Mouse (Mus musculus) telencephalon, adult 2 months (tissue): ENCODE measurements around the gene Sema6b.

Source experiments
- DNase-seq: peaks from one replicate; pipeline ENCODE4 v3.0.0-alpha.2; 2011; ENCODE audit warnings: low read depth, low spot score

Gene Sema6b

GRCm38 (mm10) chr17:56139858-56140595 is at the start of gene Sema6b:
Sema6b (minus strand) TSS chr17:56140343.
- DNase-seq = peak; percentile 70

- no peak for DNase-seq
These were observed 45.4 kb upstream of the Sema6b start for GRCm38 (mm10) chr17:56185281-56186141.

GRCm38 (mm10) chr17:56183658-56184103 is 43.5 kb upstream of the Sema6b start, which contains the start of gene Mydgf:
Mydgf (minus strand) TSS chr17:56183920.
- peak; percentile 80 for DNase-seq

GRCm38 (mm10) chr17:56182975-56183657 is 43.0 kb upstream of the Sema6b start:
- no peak for DNase-seq

- no peak for DNase-seq
These were observed 35.3 kb upstream of the Sema6b start for GRCm38 (mm10) chr17:56175416-56175815.

- no peak for DNase-seq
These were observed 33.4 kb upstream of the Sema6b start for GRCm38 (mm10) chr17:56173401-56174046.

- DNase-seq = no peak
These were observed 31.7 kb upstream of the Sema6b start for GRCm38 (mm10) chr17:56171881-56172280.

GRCm38 (mm10) chr17:56171456-56171855 is 31.3 kb upstream of the Sema6b start:
- DNase-seq = no peak

- no peak for DNase-seq
These were observed 30.5 kb upstream of the Sema6b start for GRCm38 (mm10) chr17:56170636-56171035.

- DNase-seq = no peak
These were observed 29.7 kb upstream of the Sema6b start for GRCm38 (mm10) chr17:56169830-56170229.

GRCm38 (mm10) chr17:56165671-56166070 is 25.5 kb upstream of the Sema6b start:
- DNase-seq = no peak

GRCm38 (mm10) chr17:56164510-56164909 is 24.4 kb upstream of the Sema6b start:
- DNase-seq = no peak

GRCm38 (mm10) chr17:56163523-56164102 is 23.5 kb upstream of the Sema6b start:
- no peak for DNase-seq

- peak; percentile 84 for DNase-seq
These were observed 22.2 kb upstream of the Sema6b start, which contains the start of gene Tnfaip8l1 for GRCm38 (mm10) chr17:56162231-56162774. Tnfaip8l1 (plus strand) TSS chr17:56162477.

GRCm38 (mm10) chr17:56159729-56160128 is 19.6 kb upstream of the Sema6b start:
- no peak for DNase-seq

- DNase-seq = no peak
These were observed 13.5 kb upstream of the Sema6b start for GRCm38 (mm10) chr17:56153643-56154042.

GRCm38 (mm10) chr17:56149897-56150296 is 9.8 kb upstream of the Sema6b start:
- DNase-seq = no peak

GRCm38 (mm10) chr17:56148790-56149618 is 8.9 kb upstream of the Sema6b start:
- DNase-seq = no peak

- no peak for DNase-seq
These were observed 8.1 kb upstream of the Sema6b start for GRCm38 (mm10) chr17:56148280-56148679.

- DNase-seq = no peak
These were observed 7.3 kb upstream of the Sema6b start for GRCm38 (mm10) chr17:56147420-56147819.
